Mouse (Mus musculus): Measurements from ENCODE around the gene Rab10.

DNA sequence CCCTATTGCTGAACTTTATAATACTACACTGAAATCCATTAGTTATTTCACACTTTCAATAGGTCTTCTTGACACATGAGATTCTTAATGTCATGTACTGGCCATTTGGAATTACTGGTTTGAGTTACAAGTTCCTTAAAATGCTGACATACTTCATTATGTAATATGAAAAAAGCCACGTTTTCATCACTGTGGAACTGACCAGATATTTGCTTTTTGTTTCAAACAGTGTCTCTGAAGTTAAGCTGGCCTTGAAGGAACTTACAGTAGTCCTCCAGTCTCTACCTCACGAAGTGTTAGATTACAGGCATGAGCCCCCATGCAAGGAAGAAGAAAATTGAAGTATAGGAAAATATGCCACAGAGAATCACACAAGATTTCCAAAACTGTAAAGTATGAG is 27.2 kb downstream of the Rab10 start:
- TF ChIP-seq CTCF (IDR thresholded peaks at IDR 0.05; ENCODE audit: insufficient read depth, low read length) (no peak), POLR2A (IDR thresholded peaks at IDR 0.05; ENCODE audit: borderline replicate concordance, extremely low read depth, low read depth, low read length) (no peak)
